Mouse (Mus musculus) large intestine, adult 2 months (tissue): ENCODE measurements around the gene Rev1. TPM values are rescaled to one million over a fixed set of nuclear protein-coding genes. Genes with fewer than 3 reads are reported as not detected.
"Not testable (repeated sequence)": the region's sequence is repeated elsewhere in the genome, so short reads cannot be mapped to it uniquely, and the experiment has no call there.

Source experiments
- DNase-seq: peaks from one replicate; pipeline ENCODE4 v3.0.0-alpha.2; 2012; ENCODE audit warnings: low read depth, low spot score
- WGBS: fragments of 180-500 bp; shearing (Covaris S2); methylation state at CpG from one replicate; pipeline ENCODE4 v1.1.7; 2018; 5-methylcytosine and 5-hydroxymethylcytosine counted together
- polyA plus RNA-seq: library from polyadenylated mRNA; depleted of rRNA; stranded (reverse); fragments of >200 nt; gene quantifications from 2 replicates; pipeline ENCODE4 v1.2.3, GENCODE M21; 2012

The Rev1 gene
- polyA plus RNA-seq, 1 experiment = 3.5 TPM

DNA sequence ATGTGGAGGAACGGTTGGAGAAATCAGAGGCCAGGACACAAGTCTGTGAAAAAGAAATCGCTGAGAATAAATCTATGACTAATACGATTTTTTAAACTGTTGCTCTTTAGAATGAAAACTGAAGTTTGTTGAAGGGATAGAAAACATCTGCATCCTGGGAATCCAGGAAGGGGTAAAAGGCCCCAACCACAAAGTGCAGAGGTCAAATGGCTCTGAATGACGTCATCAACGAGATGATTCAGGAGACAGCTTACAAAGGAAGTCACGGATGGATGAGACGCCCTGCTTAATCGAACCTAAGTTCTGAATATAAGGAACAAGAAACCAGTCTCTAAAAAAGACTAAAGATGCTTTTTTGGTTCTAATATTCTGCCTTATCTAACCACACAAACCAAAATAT is 48.3 kb downstream of the Rev1 start:
- WGBS = 63% methylated on average over 8 of the region's 8 CpGs
- DNase-seq = no peak

DNA sequence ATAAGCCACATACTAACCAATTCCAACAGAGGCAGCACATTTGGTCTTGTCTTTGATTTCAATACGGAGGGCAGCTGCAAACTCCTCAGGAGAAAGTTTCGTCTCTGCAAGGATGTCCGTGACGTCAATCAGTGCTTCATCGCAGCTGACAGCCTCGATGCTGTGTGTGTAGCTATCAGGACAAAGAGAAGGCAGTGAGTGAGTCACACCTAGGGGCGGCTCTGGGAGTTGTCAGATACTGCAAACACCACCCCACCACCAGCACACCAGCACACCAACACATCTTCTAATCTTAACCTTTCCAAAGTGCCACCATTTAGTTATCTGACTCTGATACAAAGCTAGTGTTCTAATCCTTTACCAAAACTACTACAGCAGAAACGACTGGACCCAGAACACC is 58.3 kb downstream of the Rev1 start:
- 76% methylated on average over 8 of the region's 8 CpGs for WGBS

DNA sequence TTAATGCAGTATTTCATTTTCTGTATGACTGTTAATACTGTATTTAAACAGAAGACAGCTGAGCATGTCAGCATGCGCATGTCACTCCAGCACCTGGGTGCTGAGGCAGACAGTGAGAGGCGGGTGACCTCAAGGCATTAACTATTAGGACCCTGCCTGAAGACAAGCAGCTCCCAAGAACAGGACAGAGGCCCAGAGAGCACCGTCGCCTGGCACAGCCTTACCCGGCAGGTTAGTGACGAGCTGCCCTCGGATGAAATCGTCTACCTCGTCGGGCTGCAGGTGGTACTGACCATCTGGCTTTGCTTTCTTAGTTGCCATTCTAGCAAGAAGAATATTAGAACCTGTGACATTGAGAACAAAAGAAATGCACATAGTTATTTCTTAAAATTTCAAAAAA is 62.3 kb downstream of the Rev1 start:
- WGBS = 95% methylated on average over 10 of the region's 10 CpGs
- DNase-seq = no peak

More for the DNA sequence above, 58.3 kb downstream of the Rev1 start:
- no peak for DNase-seq

DNA sequence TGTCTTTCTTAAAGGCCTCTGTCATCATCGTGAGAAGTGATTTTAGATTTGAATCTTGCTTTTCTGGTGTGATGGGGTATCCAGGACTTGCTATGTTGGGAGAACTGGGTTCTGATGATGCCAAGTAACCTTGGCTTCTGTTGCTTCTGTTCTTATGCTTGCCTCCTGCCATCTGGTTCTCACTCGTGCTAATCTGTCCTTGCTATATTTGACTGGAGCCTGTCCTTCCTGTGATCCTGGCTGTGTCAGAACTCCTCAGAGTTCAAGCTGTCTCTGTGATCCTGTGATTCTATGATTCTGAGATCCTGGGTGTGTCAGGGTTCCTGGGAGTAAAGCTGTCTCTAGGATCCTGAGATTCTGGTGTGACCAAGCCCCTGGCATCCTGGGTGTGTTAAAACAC is 67.4 kb downstream of the Rev1 start:
- 92% methylated on average over 2 of the region's 2 CpGs for WGBS
- DNase-seq = not testable (repeated sequence)

DNA sequence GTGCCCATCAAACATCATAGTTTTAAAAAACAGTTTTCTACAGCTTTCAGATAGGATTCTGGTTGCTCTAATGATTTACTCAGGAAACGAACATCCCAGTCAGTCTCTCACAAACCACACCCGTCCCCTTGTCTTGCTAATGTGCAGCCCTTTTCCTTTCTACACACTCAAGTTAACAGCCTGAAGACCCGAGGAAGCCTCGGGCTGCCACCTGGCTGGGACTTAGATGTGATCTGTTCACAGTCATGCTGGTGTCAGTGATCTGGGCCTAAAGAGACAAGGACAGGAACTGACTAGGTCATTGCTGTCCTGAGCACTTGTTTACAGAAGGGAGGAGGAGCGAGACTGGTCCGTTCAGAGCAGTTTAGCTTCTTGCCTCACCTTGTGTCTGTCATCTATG is 71.2 kb downstream of the Rev1 start:
- WGBS = 70% methylated on average over 6 of the region's 6 CpGs
- no peak for DNase-seq

GRCm38 (mm10) chr1:38055176-38055575 is 74.4 kb downstream of the Rev1 start:
- WGBS = 43% methylated on average over 5 of the region's 5 CpGs
- no peak for DNase-seq

DNA sequence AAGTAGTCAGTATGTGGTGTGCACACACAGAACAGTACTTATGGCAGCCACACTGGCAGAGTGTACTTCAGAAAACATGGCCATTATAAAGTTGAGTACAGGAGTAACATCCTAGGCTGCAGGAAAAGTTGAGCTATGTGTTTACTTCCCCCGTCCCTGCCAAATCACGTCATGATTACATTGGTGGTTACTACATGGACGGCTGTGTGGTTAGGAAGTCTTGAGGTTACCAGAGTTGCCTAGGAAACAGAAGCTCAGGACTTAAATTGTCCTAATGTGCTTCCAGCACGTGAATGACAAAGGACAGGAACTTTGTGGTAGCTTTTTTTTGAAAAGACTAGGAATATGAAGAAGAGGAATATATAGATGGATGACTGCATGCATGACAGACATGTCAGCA is 80.0 kb downstream of the Rev1 start:
- 51% methylated on average over 4 of the region's 4 CpGs for WGBS
- no peak for DNase-seq

- DNase-seq = no peak
- 80% methylated on average over 3 of the region's 3 CpGs for WGBS
Observed at GRCm38 (mm10) chr1:38048121-38048520, 81.5 kb downstream of the Rev1 start.

GRCm38 (mm10) chr1:38038898-38039297 is 90.7 kb downstream of the Rev1 start:
- DNase-seq = no peak
- 94% methylated on average over 2 of the region's 2 CpGs for WGBS

DNA sequence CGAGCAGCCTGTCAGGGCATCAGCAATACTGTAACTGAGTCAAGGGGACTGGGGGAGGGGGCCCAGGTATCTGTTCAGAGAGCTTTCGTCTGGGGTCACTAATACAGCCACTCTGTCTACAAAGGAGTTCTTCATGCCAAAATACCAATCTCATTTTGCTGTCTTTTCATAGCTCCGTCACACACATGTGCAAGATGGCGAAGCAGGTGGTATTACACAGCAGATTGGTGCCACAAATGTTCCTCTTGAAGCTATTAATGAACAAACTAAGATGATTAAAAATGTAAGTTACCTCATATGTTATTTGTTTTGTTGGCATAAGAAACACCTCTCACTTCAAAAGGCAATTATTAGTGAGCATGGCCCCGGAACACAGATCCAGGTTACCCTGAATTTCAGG is 92.2 kb downstream of the Rev1 start:
- WGBS = 95% methylated on average over 5 of the region's 5 CpGs
- DNase-seq = no peak

GRCm38 (mm10) chr1:38035521-38035920 is 94.1 kb downstream of the Rev1 start:
- 92% methylated on average over 4 of the region's 4 CpGs for WGBS
- no peak for DNase-seq

DNA sequence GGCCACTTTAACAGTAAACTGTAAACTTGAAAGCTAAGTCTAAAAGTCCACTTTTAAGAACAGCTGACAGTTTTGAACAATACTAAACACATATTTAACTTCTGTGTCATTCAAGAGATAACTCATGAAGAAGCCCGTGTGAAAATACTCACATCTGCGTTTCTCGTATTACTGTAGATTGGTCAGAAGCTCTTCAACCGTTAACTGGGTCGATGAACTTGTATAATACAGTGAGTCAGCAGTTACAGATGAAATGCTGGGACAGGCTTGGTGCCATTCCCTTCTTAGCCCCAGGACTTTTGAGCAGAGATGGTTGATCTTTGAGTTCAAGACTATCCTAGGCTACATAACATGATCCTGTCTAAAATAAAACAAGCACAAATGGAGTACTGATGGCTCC is 98.2 kb downstream of the Rev1 start:
- peak; percentile 19 for DNase-seq
- 53% methylated on average over 5 of the region's 5 CpGs for WGBS

GRCm38 (mm10) chr1:38027301-38027700 is 102.3 kb downstream of the Rev1 start:
- no peak for DNase-seq
- WGBS = 92% methylated on average over 7 of the region's 7 CpGs

GRCm38 (mm10) chr1:38014551-38015203 is 114.9 kb downstream of the Rev1 start:
- no peak for DNase-seq
- WGBS = 91% methylated on average over 2 of the region's 2 CpGs

- no peak for DNase-seq
Observed at GRCm38 (mm10) chr1:38012509-38012908, 117.1 kb downstream of the Rev1 start.

GRCm38 (mm10) chr1:38012104-38012503 is 117.5 kb downstream of the Rev1 start:
- no peak for DNase-seq
- 74% methylated on average over 3 of the region's 3 CpGs for WGBS

GRCm38 (mm10) chr1:38011647-38012046 is 118.0 kb downstream of the Rev1 start:
- whole genome bisulfite sequencing = 84% methylated on average over 6 of the region's 6 CpGs
- DNase-seq = no peak

GRCm38 (mm10) chr1:38006741-38007140 is 122.9 kb downstream of the Rev1 start:
- DNase-seq = no peak
- WGBS = 52% methylated on average over 3 of the region's 3 CpGs

DNA sequence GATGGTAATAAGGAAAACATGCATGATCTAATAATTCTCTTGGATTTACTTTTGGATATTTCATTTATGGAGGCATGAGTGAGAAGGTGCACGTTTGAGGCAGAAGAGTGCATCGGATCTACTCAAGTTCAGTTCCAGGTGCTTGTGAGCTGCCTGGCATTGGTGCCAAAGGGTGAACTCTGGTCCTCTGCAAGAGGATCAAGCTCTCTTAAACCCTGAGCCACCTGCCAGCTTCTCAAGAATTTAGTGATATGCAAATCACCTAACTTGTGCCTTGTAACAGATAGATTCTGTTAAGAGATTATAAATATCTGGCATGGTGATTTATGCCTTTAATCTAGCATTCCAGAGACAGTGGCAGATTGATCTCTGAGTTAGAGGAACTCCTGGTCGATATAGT is 126.6 kb downstream of the Rev1 start:
- DNase-seq = no peak
- 73% methylated on average over 3 of the region's 3 CpGs for WGBS
